Mouse (Mus musculus) layer of hippocampus, adult 2 months (tissue): ENCODE measurements around the gene Ripor2. TPM values are rescaled to one million over a fixed set of nuclear protein-coding genes. Genes with fewer than 3 reads are reported as not detected.

Source experiments
- DNase-seq, 2 experiments: peaks; one replicate each; pipeline ENCODE4 v3.0.0; 2022; ENCODE audit warnings: low spot score in 2 of 2
- H3K27ac ChIP-seq: fragments of 200-600 bp; 2 replicates; pipeline ENCODE4 v1.8.1; 2022
- H3K4me3 ChIP-seq: fragments of 200-600 bp; 2 replicates; pipeline ENCODE4 v1.8.1; 2022; ENCODE audit warnings: mild to moderate bottlenecking
- CTCF ChIP-seq: fragments of 200-600 bp; conservative IDR thresholded peaks from 2 replicates; pipeline ENCODE4 v1.8.1; 2022; ENCODE audit warnings: antibody characterized with exemption, mild to moderate bottlenecking, moderate library complexity
- total RNA-seq, 2 experiments: library from RNA; stranded (reverse); gene quantifications; 2 replicates each; pipeline ENCODE4 v1.2.3; 2021

Ripor2 gene
- total RNA-seq, 2 experiments from 2014 or later, result 72.0 to 77.6 TPM

GRCm38 (mm10) chr13:24630364-24630763 lies 48.4 kb downstream of the Ripor2 start:
- no peak overlapping the region for H3K27ac ChIP-seq
- no peak overlapping the region for H3K4me3 ChIP-seq
- no peak for DNase-seq
- TF ChIP-seq CTCF, result no peak

DNA sequence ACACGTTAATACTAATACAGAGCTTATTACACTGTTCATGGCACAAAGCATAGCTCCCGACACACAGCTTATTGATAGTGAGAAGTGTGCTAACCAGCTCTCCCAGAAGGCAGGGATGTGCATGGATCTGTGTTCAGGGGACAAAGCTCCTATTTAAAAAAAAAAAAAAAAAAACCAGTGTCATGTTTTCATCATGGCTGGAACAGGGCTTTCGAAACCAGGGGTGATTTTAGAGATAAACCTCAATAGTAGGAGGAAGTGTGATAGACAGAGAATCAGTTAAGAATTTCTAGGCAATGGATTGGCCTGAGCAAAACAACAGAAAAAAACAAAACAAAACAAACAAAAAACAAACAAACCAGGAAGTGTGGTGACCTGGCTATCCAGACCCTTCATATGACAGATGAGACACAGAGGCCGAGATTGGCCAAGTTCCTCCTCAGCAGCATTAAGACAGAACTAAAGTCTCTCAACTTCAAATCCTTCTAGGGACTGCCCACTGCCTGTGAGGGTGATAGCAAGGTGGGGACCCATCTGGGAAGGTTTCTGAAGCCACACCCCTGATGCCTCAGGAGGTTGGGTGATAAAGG lies 51.1 kb downstream of the Ripor2 start:
- no peak for DNase-seq
- TF ChIP-seq CTCF, result no peak
- Histone ChIP-seq H3K27ac (no peak overlapping the region), H3K4me3 (no peak overlapping the region)

- Histone ChIP-seq H3K27ac (no peak overlapping the region), H3K4me3 (no peak overlapping the region)
- DNase-seq, result no peak
- no peak for TF ChIP-seq CTCF
Measured at GRCm38 (mm10) chr13:24634346-24635120, 52.5 kb downstream of the Ripor2 start.

DNA sequence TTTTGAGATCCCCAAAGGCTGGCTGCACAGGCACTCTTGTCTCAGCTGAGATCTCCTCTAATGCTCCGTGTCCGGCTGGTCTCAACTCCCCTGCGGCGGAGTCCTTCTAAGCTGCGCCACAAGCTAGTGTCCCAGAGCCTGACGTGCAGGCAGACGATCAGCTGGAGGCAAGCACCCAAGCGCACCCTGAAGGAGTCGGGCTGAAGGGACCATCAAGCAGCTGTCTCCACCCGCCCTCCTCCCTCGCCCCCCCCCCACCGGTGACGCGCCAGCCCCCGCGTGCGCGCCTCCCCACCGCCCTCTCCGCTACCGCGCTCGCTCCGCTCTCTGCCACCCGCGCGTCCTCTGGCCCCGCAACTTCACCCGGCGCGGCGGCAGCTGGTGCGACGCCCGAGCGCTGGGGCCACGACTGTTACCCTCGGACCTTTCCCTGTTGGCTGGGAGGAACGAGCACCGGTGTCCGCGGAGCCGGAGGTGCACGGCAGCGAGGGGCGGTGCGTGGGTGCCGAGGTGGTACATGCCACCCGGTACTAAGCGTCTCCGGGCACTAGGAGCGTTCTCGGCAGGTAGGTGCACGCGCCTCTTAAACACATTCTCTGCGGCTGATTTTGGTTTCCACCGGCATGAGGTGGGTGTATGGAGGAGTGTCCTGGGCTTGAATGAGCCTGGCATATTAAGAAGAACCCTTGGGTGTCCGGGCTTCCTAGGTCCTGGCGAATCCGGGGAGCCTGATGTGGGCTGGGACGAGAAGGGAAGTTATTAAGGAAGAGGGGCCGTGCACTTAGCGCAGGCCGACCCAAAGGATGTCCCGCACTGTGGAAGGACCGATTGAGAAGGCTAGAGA lies 56.6 kb downstream of the Ripor2 start:
- Histone ChIP-seq H3K27ac (peak overlapping the region; percentile 99), H3K4me3 (peak overlapping the region; percentile 87)
- peak in 1 of 2 experiments; percentile 41 for DNase-seq
- no peak for TF ChIP-seq CTCF

DNA sequence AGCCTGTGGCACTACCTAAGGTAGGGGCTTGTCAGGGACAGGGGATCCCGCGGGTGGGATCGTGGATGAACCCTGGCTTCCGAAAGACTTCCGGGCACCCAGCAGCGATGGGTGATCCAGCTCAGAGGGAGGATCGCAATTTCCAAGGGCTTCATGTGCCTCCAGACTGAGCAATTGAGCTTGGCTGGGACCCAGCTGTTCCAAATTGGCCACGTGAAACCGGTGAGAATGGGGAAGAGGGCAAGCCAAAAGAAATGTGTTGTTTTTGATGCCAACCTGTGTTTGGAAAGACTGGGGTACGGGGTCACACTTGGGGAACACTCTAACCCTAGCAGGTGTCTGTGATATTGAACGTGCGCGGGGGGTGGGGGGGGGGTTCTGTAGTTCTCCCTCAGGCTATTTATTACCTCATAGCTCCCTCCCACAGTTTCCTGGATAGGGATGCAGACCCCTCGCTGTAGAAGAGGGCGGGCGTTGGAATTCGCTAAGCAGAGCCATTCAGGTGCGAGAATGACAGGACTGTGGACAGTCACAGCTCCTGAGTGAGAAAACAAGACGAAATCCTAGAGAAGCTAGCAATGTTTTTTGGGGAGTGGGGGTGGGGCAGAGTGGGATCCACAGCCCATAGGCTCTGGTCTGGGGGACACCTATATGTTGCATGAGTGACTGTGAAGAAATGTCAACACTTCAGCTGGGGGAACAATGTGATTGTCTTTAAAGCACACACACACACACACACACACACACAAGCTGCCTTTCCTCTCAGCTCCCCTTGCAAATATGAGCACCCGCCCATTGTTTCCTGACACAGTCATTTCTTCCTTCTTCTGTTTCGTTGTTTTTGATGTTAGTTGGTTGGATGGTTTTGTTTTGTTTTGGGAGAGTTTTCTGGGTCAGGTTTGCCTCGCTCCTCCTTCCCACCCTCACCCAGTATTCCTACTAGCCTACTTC lies 57.5 kb downstream of the Ripor2 start:
- Histone ChIP-seq H3K4me3 (peak overlapping the region; percentile 87), H3K27ac (peak overlapping the region; percentile 99)
- DNase-seq, result no peak
- no peak for TF ChIP-seq CTCF

GRCm38 (mm10) chr13:24640166-24640560 lies 58.2 kb downstream of the Ripor2 start:
- Histone ChIP-seq H3K27ac (peak overlapping the region; percentile 99), H3K4me3 (peak overlapping the region; percentile 87)
- no peak for DNase-seq
- TF ChIP-seq CTCF, result peak; percentile 34

DNA sequence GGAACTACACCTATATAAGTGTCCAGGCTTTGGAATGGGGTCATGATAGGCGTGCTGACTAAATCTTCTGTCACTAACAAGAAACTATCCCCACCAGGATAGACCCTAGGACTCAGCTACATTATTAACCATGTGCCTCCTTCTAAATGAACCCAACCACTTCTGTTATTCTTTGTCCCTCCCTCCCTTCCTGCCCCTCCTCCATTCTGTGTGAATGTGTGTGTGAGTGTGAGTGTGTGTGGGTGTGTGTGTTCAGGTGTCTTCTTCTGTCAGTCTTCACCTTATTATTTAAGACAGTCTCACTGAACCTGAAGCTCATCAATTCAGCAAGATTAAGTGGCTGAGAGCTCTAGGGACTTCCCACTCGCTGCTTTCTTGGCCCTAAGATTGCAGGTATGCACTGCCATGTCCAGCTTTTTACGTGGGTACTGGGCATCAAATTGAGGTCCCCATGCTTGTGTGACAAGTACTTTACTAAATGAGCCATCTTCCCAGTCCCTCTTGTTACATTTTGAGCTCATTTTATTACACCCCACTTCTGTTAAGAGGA lies 58.9 kb downstream of the Ripor2 start:
- DNase-seq, result no peak
- Histone ChIP-seq H3K4me3 (peak overlapping the region; percentile 87), H3K27ac (no peak overlapping the region; the same call in 1 of the 2 replicates)
- TF ChIP-seq CTCF, result no peak

- no peak for TF ChIP-seq CTCF
- DNase-seq, result no peak
- H3K27ac ChIP-seq, result no peak overlapping the region; the same call in 1 of the 2 replicates
- H3K4me3 ChIP-seq, result no peak overlapping the region
Measured at GRCm38 (mm10) chr13:24641491-24642430, 59.8 kb downstream of the Ripor2 start.

- no peak for TF ChIP-seq CTCF
- Histone ChIP-seq H3K27ac (no peak overlapping the region), H3K4me3 (no peak overlapping the region)
- DNase-seq, result no peak
Measured at GRCm38 (mm10) chr13:24645146-24645545, 63.2 kb downstream of the Ripor2 start.

GRCm38 (mm10) chr13:24646324-24646723 lies 64.3 kb downstream of the Ripor2 start:
- no peak for TF ChIP-seq CTCF
- DNase-seq, result no peak
- H3K4me3 ChIP-seq, result no peak overlapping the region
- no peak overlapping the region for H3K27ac ChIP-seq

DNA sequence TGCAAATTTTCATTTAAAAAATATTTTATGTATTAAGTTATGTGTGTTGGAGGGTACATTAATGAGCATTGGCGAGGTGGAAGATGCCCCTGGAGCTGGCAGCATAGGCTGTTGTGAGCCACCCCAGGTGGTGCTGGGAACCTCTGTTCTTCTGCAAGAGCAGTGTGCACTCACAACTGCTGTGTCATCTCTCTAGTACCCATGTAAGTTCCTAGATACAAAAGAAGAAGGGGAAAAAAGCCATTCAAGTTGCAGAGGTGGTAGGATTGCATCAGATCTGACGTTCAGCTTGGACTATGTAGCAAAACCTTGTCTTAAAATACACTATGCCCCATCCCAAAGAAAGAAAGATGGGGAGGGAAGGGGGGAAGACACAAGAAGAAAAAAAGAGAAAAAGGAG lies 65.5 kb downstream of the Ripor2 start:
- Histone ChIP-seq H3K27ac (peak overlapping the region; percentile 85; the same call in 1 of the 2 replicates), H3K4me3 (no peak overlapping the region)
- DNase-seq, result no peak
- no peak for TF ChIP-seq CTCF
